Comparison of ENCODE assay signal across 13 mouse cellular contexts in genomic region chrX:145515498-145516158, GRCm38 (mm10). TPM values are rescaled to one million over a fixed set of nuclear protein-coding genes. Genes with fewer than 3 reads are reported as not detected.
DNase-seq lines count a peak whose midpoint lies in the region; ATAC-seq and TF ChIP-seq lines count a peak whose summit lies in the region.
"Had no signal": no experiment of that assay in that cellular context is flagged by ENCODE, and none has a peak within 500 bp of the region (broad histone marks: within the 10 kb centered on the region; RNA-seq: fewer than 3 reads in every experiment).

No protein-coding gene starts in this region.

- WGBS in kidney, adult 2 months = 37% methylated on average over 9 of the region's 9 CpGs
- WGBS in kidney, postnatal 0 days = 45% methylated on average over 9 of the region's 9 CpGs
- WGBS in stomach, embryonic 15.5 days = 38% methylated on average over 9 of the region's 9 CpGs

- no peak for TF ChIP-seq CTCF in kidney, adult 2 months (conservative IDR thresholded peaks at IDR 0.05; ENCODE audit: insufficient read depth, insufficient read length, low read depth, low read length)
- TF ChIP-seq CTCF in kidney, postnatal 0 days (IDR thresholded peaks at IDR 0.05; ENCODE audit: low read depth) = no peak

- H3K27me3 ChIP-seq in kidney, adult 2 months (replicated peaks; ENCODE audit: control insufficient read depth, insufficient read depth, low read length) = no peaks in the 10 kb centered on the region
- H3K27me3 ChIP-seq in kidney, postnatal 0 days (ENCODE audit: insufficient read depth, low read length) = no peaks in the 10 kb centered on the region
- no peaks in the 10 kb centered on the region for H3K27me3 ChIP-seq in stomach, embryonic 15.5 days (replicated peaks)

- intact Hi-C loops in left cerebral cortex, postnatal 36 days (cut with DNase I) = no loop called here

- H3K9ac ChIP-seq in kidney, postnatal 0 days (ENCODE audit: low read depth, low read length) = no peak overlapping the region
- H3K9ac ChIP-seq in stomach, embryonic 15.5 days = no peak overlapping the region
- H3K9ac ChIP-seq: liver, embryonic 14.5 days had no signal

- no peak overlapping the region for H3K27ac ChIP-seq in kidney, adult 2 months (ENCODE audit: insufficient read depth, low read depth, low read length)
- peak overlapping the region; percentile 2; the same call in 1 of the 2 replicates for H3K27ac ChIP-seq in kidney, postnatal 0 days
- H3K27ac ChIP-seq in stomach, embryonic 15.5 days = no peak overlapping the region
- H3K27ac ChIP-seq: hindbrain, embryonic 10.5 days; left cerebral cortex, adult 2 months; liver, embryonic 14.5 days had no signal

- H3K36me3 ChIP-seq in kidney, adult 2 months (ENCODE audit: control insufficient read depth, insufficient read depth, low read length) = no peaks in the 10 kb centered on the region
- no peaks in the 10 kb centered on the region for H3K36me3 ChIP-seq in kidney, postnatal 0 days (ENCODE audit: insufficient read depth, low read length)
- no peaks in the 10 kb centered on the region for H3K36me3 ChIP-seq in stomach, embryonic 15.5 days
- H3K36me3 ChIP-seq: hindbrain, embryonic 10.5 days had no signal

- ATAC-seq in kidney, postnatal 0 days (replicated peaks; ENCODE audit: low FRiP score, low read depth) = no peak
- no peak for ATAC-seq in stomach, embryonic 15.5 days (ENCODE audit: insufficient read depth, low FRiP score, low read depth)

- peak; percentile 28 for DNase-seq in adrenal gland, postnatal 10 days
- no peak for DNase-seq in adrenal gland, adult 18-20 months (ENCODE audit: low spot score in 2 of 2)
- DNase-seq in kidney, adult 2 months = peak; percentile 23
- DNase-seq in kidney, adult 9 months = no peak
- peak; percentile 84 for DNase-seq in kidney, postnatal 0 days (ENCODE audit: low spot score)
- DNase-seq in left cerebral cortex, postnatal 36 days (ENCODE audit: low spot score in 2 of 2) = no peak
- no peak for DNase-seq in spleen, postnatal 10 days (ENCODE audit: low spot score in 2 of 2)
- DNase-seq: gastrocnemius, postnatal 25 days; thymus, adult 18-20 months had no signal

- no peaks in the 10 kb centered on the region for H3K9me3 ChIP-seq in kidney, postnatal 0 days (replicated peaks; ENCODE audit: low read length)
- no peaks in the 10 kb centered on the region for H3K9me3 ChIP-seq in stomach, embryonic 15.5 days
- H3K9me3 ChIP-seq: hindbrain, embryonic 10.5 days had no signal

- peak overlapping the region; percentile 35 for H3K4me2 ChIP-seq in kidney, postnatal 0 days (ENCODE audit: low read length)
- peak overlapping the region; percentile 10; the same call in 1 of the 2 replicates for H3K4me2 ChIP-seq in stomach, embryonic 15.5 days

- 0 out of 2 replicates have a peak overlapping the region, but pooled peaks have one; percentile 6 for H3K4me3 ChIP-seq in kidney, adult 2 months (ENCODE audit: insufficient read depth, low read depth, low read length)
- H3K4me3 ChIP-seq in kidney, postnatal 0 days (replicated peaks; ENCODE audit: low read depth, low read length) = no peak overlapping the region
- no peak overlapping the region for H3K4me3 ChIP-seq in stomach, embryonic 15.5 days (replicated peaks)
- H3K4me3 ChIP-seq: hindbrain, embryonic 10.5 days; left cerebral cortex, adult 2 months had no signal

- TF ChIP-seq POLR2A in kidney, adult 2 months (IDR thresholded peaks at IDR 0.05; ENCODE audit: low read depth, low read length) = no peak

- no peaks in the 10 kb centered on the region; the same call in 1 of the 2 replicates for H3K4me1 ChIP-seq in kidney, adult 2 months (ENCODE audit: control insufficient read depth, insufficient read depth, low read length)
- H3K4me1 ChIP-seq in kidney, postnatal 0 days (replicated peaks; ENCODE audit: insufficient read depth, low read length) = no peaks in the 10 kb centered on the region
- H3K4me1 ChIP-seq in stomach, embryonic 15.5 days = no peaks in the 10 kb centered on the region
- H3K4me1 ChIP-seq: hindbrain, embryonic 10.5 days had no signal

RNA-seq across cellular contexts. Expression of gene Amot, which starts 10.6 kb away (rescaled TPM):
- total RNA-seq in adrenal gland, postnatal 10 days (2021) = 10 to 100 TPM; 12.5 to 26.1 TPM
- total RNA-seq in adrenal gland, adult 18-20 months (2021) = 1 to 10 TPM; 5.2 to 5.6 TPM
- 23.4 and 24.6 TPM in 2 replicates for polyA plus RNA-seq in kidney, adult 2 months (2012; rRNA removed)
- polyA plus RNA-seq in kidney, postnatal 0 days (2015; fragmentation: Nextera tagmentation; extraction: Ambion mirVana) = 16.2 and 16.3 TPM in 2 replicates
- polyA plus RNA-seq in stomach, embryonic 15.5 days (2015; fragmentation: Nextera tagmentation; extraction: Ambion mirVana) = 14.1 and 17.4 TPM in 2 replicates
- total RNA-seq in left cerebral cortex, postnatal 36 days (2021) = 10 to 100 TPM; 18.8 to 28.0 TPM

Comparison
In these comparisons a context has a peak if more than half of its experiments do, and no peak if none do; other contexts are left out.
1. DNase-seq: peak in adrenal gland, postnatal 10 days (single experiment), kidney, adult 2 months (single experiment) and kidney, postnatal 0 days (single experiment); none in adrenal gland, adult 18-20 months (0 of 2), kidney, adult 9 months (single experiment), left cerebral cortex, postnatal 36 days (0 of 2) and spleen, postnatal 10 days (0 of 2).